Mouse (Mus musculus) brain, embryonic 14.5 days (tissue): ENCODE measurements at regions not wholly inside any gene's neighbourhood (a gene's known extent, or its start where the extent isn't known, plus 50 kb on each side); places are given as distances from the start of the nearest gene placed in this dataset.

ENCODE experiments used
- CTCF ChIP-seq: fragments of 200-500 bp; IDR thresholded peaks from 2 replicates; pipeline ENCODE4 v1.5.1; 2012; ENCODE audit warnings: inconsistent platforms, mild to moderate bottlenecking, moderate library complexity, borderline replicate concordance; ENCODE audit not compliant: insufficient read depth, insufficient read length; ENCODE audit errors: extremely low read depth
- POLR2A ChIP-seq: fragments of 200-500 bp; IDR thresholded peaks from 2 replicates; pipeline ENCODE4 v1.6.1; 2012; ENCODE audit warnings: mild to moderate bottlenecking, inconsistent platforms, borderline replicate concordance; ENCODE audit not compliant: poor library complexity, insufficient read depth, insufficient read length, severe bottlenecking; ENCODE audit errors: extremely low read depth

- no peak for TF ChIP-seq CTCF
- TF ChIP-seq POLR2A, result no peak
These were observed 278.4 kb downstream of the Fat4 start for GRCm38 (mm10) chr3:39165006-39165667.
